Mouse (Mus musculus) heart, embryonic 12.5 days (tissue): ENCODE measurements around the gene Ncbp3. TPM values are rescaled to one million over a fixed set of nuclear protein-coding genes. Genes with fewer than 3 reads are reported as not detected.

Experiments
- polyA plus RNA-seq: library from polyadenylated mRNA; unstranded; fragments of >200 nt; fragmentation: Nextera tagmentation; extraction: Ambion mirVana; gene quantifications from 2 replicates; pipeline ENCODE4 v1.2.1, GENCODE M21; 2016

Ncbp3 gene
- polyA plus RNA-seq, 1 experiment from 2014 or later = 10.9 TPM

Other genes starting within 250 kb of the Ncbp3 start
- gene Atp2a3, start 86.6 kb upstream of the Ncbp3 start, polyA plus RNA-seq = 4.8 and 5.7 TPM in 2 replicates
- gene P2rx1, start 48.7 kb upstream of the Ncbp3 start, polyA plus RNA-seq = 2.2 and 2.7 TPM in 2 replicates
- gene Camkk1, start 28.8 kb upstream of the Ncbp3 start, polyA plus RNA-seq = 2.0 and 2.2 TPM in 2 replicates
- 0.17 and 0.19 TPM in 2 replicates for gene Itgae, start 42.8 kb downstream of the Ncbp3 start, polyA plus RNA-seq
- gene Haspin, start 90.5 kb downstream of the Ncbp3 start, polyA plus RNA-seq = 13.9 and 14.4 TPM in 2 replicates
- gene P2rx5, start 112.6 kb downstream of the Ncbp3 start, polyA plus RNA-seq = 1.8 and 2.2 TPM in 2 replicates
- gene Emc6, start 129.3 kb downstream of the Ncbp3 start, polyA plus RNA-seq = 97.4 and 101 TPM in 2 replicates
- 239 and 249 TPM in 2 replicates for gene Tax1bp3, start 129.3 kb downstream of the Ncbp3 start, polyA plus RNA-seq
- gene Ctns, start 151.3 kb downstream of the Ncbp3 start, polyA plus RNA-seq = 13.9 and 15.9 TPM in 2 replicates
- 0.36 and 0.54 TPM in 2 replicates for gene Shpk, start 151.7 kb downstream of the Ncbp3 start, polyA plus RNA-seq
- 0.05 TPM in 1 of 2 replicates, not detected in the other for gene Trpv1, start 186.5 kb downstream of the Ncbp3 start, polyA plus RNA-seq
- gene Trpv3, start 219.6 kb downstream of the Ncbp3 start, polyA plus RNA-seq = 0.03 TPM in 2 replicates